Mouse (Mus musculus) liver, postnatal 0 days (tissue): ENCODE measurements around the gene Car14.
A peak's percentile ranks its signal among the peaks of the same experiment; 100 is the strongest.

Source experiments
- CTCF ChIP-seq: sonication (generic); IDR thresholded peaks from 2 replicates; pipeline ENCODE4 v1.5.1; 2016; ENCODE audit warnings: antibody characterized with exemption, low read depth
- EP300 ChIP-seq: IDR thresholded peaks from 2 replicates; pipeline ENCODE4 v1.6.1; 2016; ENCODE audit warnings: antibody characterized with exemption, low read depth, mild to moderate bottlenecking

DNA sequence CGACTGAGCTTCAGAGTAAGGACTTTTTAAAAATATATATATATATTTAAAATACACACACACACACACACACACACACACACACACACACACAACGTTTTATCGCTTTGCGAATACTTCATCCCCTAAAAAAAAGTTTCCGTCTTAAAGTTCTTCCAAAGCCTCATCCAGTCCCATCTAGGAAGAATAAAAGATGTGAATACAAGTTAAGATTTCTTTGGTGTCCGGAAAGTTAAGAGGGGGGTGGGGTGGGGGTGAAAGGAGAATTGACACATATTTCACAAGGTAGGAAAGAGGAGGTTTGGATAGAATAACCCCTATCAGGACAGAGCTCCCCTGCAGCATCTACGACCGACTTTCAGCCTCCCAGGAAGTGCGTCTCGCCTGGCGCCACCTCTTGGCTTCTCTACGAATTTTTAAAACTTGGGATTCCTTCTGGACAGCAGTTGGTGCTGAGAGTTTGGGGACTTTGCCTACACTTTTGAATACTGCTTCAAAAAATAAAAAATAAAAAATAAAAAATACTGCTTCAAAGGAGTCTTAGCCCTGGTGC is 1.5 kb upstream of the Car14 start:
- TF ChIP-seq CTCF: peak; percentile 72
- no peak for TF ChIP-seq EP300
